Mouse (Mus musculus): ENCODE results near the gene Rab31.

DNA sequence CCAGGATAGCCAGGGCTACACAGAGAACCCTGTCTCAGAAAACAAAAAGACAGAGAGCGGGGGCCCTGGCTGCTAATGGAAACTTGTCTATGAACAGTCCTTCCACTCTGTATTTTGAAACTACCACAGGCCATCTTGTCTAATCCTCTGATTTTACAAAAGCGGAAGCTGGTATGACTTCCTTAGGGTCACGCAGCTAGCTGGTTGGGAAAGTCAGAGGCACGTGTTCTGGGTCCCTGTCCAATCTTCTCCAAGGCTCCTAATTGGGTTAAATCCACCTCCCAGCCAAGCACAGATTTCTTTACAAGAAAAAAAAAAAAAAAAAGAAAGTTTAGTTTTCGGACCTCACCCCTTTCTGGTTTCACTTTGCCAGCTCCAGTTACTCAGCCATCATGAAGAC is 45.8 kb downstream of the Rab31 start:
- TF ChIP-seq CTCF (IDR thresholded peaks at IDR 0.05; ENCODE audit: borderline replicate concordance, extremely low read depth, insufficient read depth, insufficient read length) = no peak
- no peak for TF ChIP-seq POLR2A (IDR thresholded peaks at IDR 0.05; ENCODE audit: borderline replicate concordance, extremely low read depth, insufficient read depth, insufficient read length, poor library complexity, severe bottlenecking)

Data from brain, embryonic 14.5 days (tissue).